Mouse (Mus musculus) 3T3-L1 (cell line): ENCODE results near the gene Becn1.

Source experiments
- DNase-seq: peaks from one replicate; pipeline ENCODE4 v3.0.0-alpha.2; 2015; ENCODE audit warnings: low read depth, low spot score

Gene Becn1

DNA sequence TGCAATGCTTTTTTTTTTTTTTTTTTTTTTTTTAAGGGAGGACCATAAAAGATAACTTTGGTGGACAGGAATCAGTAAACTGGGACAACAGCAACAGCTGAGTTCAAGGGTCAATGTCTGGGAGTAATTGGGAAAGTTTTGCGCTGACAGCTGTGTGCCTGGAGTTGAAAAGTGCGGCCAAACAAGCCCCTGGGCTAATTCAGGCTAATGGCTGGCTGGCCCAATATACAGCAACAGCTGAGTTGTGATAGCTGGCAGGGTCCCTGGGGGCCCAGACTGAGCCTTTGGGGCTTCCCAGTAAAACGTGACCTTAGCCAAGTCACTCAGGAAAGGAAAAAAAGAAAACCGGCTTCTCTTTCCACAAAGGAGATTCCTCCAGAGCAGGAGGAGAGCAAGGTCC lies 57.0 kb downstream of the Becn1 start:
- DNase-seq, result no peak

DNA sequence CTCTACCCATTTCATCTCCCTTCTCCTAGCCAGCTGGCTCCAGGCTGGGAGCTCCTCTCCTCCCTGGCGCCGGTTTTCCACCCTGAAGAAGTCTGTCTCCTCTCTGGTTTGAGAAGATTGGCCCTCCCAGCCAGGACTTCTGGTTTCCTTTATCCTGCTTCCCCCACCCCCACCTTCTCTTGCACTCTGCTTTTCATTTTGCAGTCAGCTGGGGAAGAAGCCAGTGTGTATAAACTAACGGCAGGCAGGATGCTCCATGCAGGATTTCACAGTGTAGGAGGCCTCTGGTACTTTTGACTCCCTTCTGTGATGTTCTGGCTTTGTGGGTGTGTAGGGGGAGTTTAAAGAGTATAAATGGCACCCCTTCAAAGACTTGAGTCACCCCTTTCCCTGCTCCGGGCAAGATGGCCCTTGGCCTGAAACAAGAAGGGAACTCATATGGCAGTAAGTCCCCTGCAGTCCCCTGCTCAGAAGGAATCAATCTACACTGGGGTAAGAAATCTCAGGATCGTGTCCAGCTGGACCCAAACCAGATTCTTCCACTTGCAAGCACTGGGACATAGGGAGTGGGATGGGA lies 63.9 kb downstream of the Becn1 start:
- DNase-seq, result no peak

DNA sequence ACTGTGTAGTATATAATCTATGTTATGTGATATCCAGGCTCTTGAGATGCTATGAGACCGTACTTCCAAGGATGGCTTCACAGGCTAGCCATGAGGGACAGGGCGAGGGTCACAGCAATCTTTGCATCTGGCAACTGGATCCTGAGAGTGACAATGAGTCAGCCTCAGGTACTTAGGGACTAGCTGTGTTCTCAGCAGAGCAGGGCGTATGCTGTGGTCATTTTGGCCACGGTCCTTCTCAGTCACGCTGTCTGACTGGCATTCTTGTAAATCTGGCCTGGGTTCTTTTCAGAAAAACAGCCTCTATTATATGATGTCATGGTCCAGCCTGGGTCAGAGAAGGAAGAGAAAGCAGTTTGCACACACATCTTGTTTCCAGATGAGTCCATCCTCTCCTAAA lies 65.3 kb downstream of the Becn1 start:
- no peak for DNase-seq
